Mouse (Mus musculus) cerebellum, adult 2 months (tissue): ENCODE measurements around the gene Syt2. TPM values are rescaled to one million over a fixed set of nuclear protein-coding genes. Genes with fewer than 3 reads are reported as not detected.

ENCODE experiments used
- DNase-seq, 2 experiments: peaks; one replicate each; pipeline ENCODE4 v3.0.0; 2021
- H3K27ac ChIP-seq: fragments of 200-500 bp; 2 replicates; pipeline ENCODE4 v1.5.1; 2012; ENCODE audit warnings: low read length, control low read depth, inconsistent platforms; ENCODE audit not compliant: insufficient read depth
- H3K27me3 ChIP-seq: fragments of 200-500 bp; 2 replicates; pipeline ENCODE4 v1.6.1; 2012; ENCODE audit warnings: inconsistent platforms, mild to moderate bottlenecking, low read length, moderate library complexity; ENCODE audit not compliant: control insufficient read depth, insufficient read depth
- H3K4me1 ChIP-seq: fragments of 200-500 bp; 2 replicates; pipeline ENCODE4 v1.6.1; 2011; ENCODE audit warnings: low read length; ENCODE audit not compliant: control insufficient read depth, insufficient read depth
- H3K4me3 ChIP-seq: fragments of 200-500 bp; replicated peaks from 2 replicates; pipeline ENCODE3; 2011; ENCODE audit warnings: mild to moderate bottlenecking, low read depth, low read length, control low read depth; ENCODE audit not compliant: insufficient read depth
- CTCF ChIP-seq: fragments of 200-500 bp; IDR thresholded peaks from 2 replicates; pipeline ENCODE4 v1.5.1; 2011; ENCODE audit warnings: low read depth, mild to moderate bottlenecking, control low read depth, low read length, moderate library complexity, borderline replicate concordance; ENCODE audit not compliant: insufficient read depth
- POLR2A ChIP-seq: fragments of 200-500 bp; IDR thresholded peaks from 2 replicates; pipeline ENCODE4 v1.6.1; 2011; ENCODE audit warnings: low read length, control low read depth, borderline replicate concordance; ENCODE audit not compliant: insufficient read depth
- WGBS: fragments of 180-500 bp; shearing (Covaris S2); methylation state at CpG from one replicate; pipeline ENCODE4 v1.1.7; 2018; 5-methylcytosine and 5-hydroxymethylcytosine counted together
- polyA plus RNA-seq: library from polyadenylated mRNA; depleted of rRNA; stranded (reverse); fragments of >200 nt; gene quantifications from 2 replicates; pipeline ENCODE4 v1.2.3, GENCODE M21; 2012

Syt2 gene
- polyA plus RNA-seq, 1 experiment, result 318 TPM

DNA sequence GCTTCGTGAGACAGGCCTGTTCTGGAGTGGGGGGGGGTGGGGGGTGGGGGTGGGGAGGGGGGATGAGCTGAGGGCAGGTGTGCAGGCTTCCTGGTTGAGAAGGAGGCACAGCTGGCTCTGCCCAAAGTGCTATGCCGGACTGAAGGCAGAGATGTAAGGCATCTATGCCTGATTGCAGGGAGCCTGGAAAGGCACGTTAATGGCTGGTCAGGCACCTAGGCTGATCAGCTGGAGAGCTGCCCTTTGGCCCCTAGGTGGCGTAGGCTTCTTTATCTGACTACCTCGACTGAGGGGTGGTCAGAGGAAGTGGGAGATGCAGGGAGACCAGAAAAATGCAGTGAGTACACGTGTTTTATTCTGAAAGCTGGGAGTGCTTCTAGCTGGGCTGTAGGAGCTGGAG lies 34.1 kb downstream of the Syt2 start:
- TF ChIP-seq CTCF, result peak; percentile 39; the same call in 1 of the 2 replicates
- no peak for TF ChIP-seq POLR2A
- WGBS, result 34% methylated on average over 6 of the region's 6 CpGs
- no peak for DNase-seq
- Histone ChIP-seq H3K27me3 (no peaks in the 10 kb centered on the region), H3K4me1 (peaks cover 19% of the 10 kb centered on the region), H3K4me3 (no peak overlapping the region), H3K27ac (0 out of 2 replicates have a peak overlapping the region, but pooled peaks have one; percentile 5)

DNA sequence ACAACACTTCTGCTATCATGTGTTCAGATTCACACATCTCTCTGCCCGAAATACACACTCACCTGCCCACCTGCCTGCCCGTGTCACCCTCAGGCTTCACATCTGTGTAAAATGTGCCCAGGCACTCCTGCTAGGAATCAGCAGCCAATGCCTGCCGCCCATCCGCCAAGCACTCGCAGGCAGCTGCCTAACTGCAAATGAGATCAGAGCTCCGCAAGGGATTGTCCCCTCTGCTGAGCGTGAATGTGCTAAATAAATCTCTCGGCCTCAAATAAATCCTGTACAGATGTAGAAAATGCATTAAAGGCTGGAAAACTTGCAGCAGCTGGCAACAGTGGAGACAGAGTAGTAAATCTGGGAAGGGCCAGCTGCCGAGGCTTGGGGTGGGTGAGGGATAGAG lies 36.0 kb downstream of the Syt2 start:
- H3K27ac ChIP-seq, result no peak overlapping the region
- no peak overlapping the region for H3K4me3 ChIP-seq
- H3K4me1 ChIP-seq, result peaks cover 17% of the 10 kb centered on the region
- H3K27me3 ChIP-seq, result no peaks in the 10 kb centered on the region
- 79% methylated on average over 9 of the region's 9 CpGs for WGBS
- TF ChIP-seq POLR2A (no peak), CTCF (no peak)
- DNase-seq, result no peak

DNA sequence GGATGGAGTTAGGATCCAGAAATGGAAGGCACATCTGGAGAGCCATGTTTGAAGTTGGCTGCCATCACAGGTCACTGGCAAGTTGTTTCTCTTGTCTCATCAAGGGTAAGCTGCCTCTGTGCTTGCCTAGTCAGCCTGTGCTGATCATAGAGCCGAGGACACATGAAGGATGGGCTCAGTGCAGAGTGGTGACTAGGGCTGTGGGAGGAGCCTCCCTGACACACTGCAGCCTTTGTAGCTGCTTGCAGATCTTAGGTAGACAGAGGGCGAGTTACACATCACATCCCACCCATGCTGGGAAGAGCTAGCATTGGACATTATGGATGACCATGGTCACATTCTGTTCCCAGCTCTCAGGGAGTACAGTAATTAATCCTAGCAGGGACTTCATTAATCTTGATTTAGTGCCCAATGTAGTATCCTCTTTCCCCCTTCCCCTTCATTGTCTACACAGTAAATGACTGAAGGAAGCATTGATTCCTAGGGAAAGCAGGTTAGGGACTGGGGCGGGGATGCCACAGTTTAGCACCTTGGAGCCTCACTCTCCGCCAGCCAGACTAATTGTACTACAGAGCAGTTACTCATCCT lies 40.5 kb downstream of the Syt2 start:
- no peak for TF ChIP-seq POLR2A
- TF ChIP-seq CTCF, result no peak
- no peak for DNase-seq
- Histone ChIP-seq H3K27me3 (no peaks in the 10 kb centered on the region), H3K27ac (no peak overlapping the region), H3K4me3 (no peak overlapping the region), H3K4me1 (peaks cover 10% of the 10 kb centered on the region)
- 73% methylated on average over 4 of the region's 4 CpGs for WGBS

- TF ChIP-seq CTCF, result no peak
- TF ChIP-seq POLR2A, result no peak
- WGBS, result 38% methylated on average over 2 of the region's 2 CpGs
- DNase-seq, result no peak
These were observed 49.8 kb downstream of the Syt2 start for GRCm38 (mm10) chr1:134696302-134696701.

DNA sequence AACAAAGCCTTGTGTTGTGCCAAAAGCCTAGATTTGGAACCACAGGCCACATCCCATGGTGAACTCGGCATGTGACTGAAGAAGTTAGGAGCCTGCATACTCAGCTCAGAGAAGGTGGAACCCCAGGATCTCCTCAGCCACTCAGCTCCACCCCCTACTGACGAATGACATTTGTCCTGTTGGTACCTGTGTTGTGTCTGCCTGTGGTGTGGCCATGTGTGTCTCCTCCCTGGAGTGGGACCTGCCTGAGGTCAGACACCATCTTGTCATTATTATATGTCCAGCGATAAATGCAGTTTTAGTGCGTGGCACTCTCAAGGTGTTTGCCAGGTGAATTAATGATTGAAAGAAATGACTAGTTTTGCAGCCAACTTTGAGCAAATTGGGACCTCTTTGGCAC lies 50.6 kb downstream of the Syt2 start:
- Histone ChIP-seq H3K27me3 (no peaks in the 10 kb centered on the region), H3K27ac (peak overlapping the region; percentile 61), H3K4me1 (peaks cover 40% of the 10 kb centered on the region), H3K4me3 (no peak overlapping the region)
- TF ChIP-seq CTCF (no peak), POLR2A (no peak)
- no peak for DNase-seq
- WGBS, result 77% methylated on average over 4 of the region's 4 CpGs

More at GRCm38 (mm10) chr1:134696302-134696701, 49.8 kb downstream of the Syt2 start:
- no peaks in the 10 kb centered on the region for H3K27me3 ChIP-seq
- peaks cover 37% of the 10 kb centered on the region for H3K4me1 ChIP-seq
- H3K27ac ChIP-seq, result peak overlapping the region; percentile 35
- no peak overlapping the region for H3K4me3 ChIP-seq

GRCm38 (mm10) chr1:134697522-134698250 lies 51.2 kb downstream of the Syt2 start:
- Histone ChIP-seq H3K27ac (peak overlapping the region; percentile 61), H3K4me3 (no peak overlapping the region), H3K4me1 (peaks cover 40% of the 10 kb centered on the region), H3K27me3 (no peaks in the 10 kb centered on the region)
- TF ChIP-seq POLR2A, result no peak
- no peak for TF ChIP-seq CTCF
- peak; percentile 68 to 75 for DNase-seq
- WGBS, result 18% methylated on average over 17 of the region's 17 CpGs

GRCm38 (mm10) chr1:134698486-134698885 lies 52.0 kb downstream of the Syt2 start:
- WGBS, result 18% methylated on average over 5 of the region's 5 CpGs
- Histone ChIP-seq H3K27ac (peak overlapping the region; percentile 61), H3K4me3 (no peak overlapping the region), H3K4me1 (peaks cover 45% of the 10 kb centered on the region), H3K27me3 (no peaks in the 10 kb centered on the region)
- TF ChIP-seq POLR2A, result no peak
- no peak for TF ChIP-seq CTCF
- peak; percentile 61 to 67 for DNase-seq

DNA sequence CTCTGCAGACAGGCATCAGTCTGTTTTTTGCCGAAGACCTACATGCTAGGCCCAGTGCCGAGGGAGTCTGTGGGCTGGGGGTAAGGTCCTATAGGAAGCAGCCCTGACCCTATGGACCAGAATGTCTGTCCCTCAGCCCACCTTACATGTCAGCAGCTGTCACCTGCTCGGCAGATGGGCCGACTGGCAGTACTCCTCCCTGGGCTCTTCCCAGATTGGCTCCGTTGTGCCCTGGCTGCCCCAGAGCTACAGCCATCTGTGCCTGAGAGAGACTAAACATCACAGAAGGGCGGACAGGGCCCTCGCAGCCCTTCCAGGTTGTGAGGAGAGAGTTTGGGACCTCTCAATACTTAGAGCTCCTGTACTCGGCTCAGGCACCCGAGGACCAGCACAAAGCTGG lies 52.9 kb downstream of the Syt2 start:
- Histone ChIP-seq H3K4me3 (no peak overlapping the region), H3K27me3 (no peaks in the 10 kb centered on the region), H3K4me1 (peaks cover 52% of the 10 kb centered on the region), H3K27ac (peak overlapping the region; percentile 61)
- 12% methylated on average over 9 of the region's 9 CpGs for WGBS
- peak; percentile 88 to 91 for DNase-seq
- no peak for TF ChIP-seq CTCF
- TF ChIP-seq POLR2A, result no peak
